Mouse (Mus musculus) forebrain, postnatal 0 days (tissue): ENCODE measurements at regions not wholly inside any gene's neighbourhood (a gene's known extent, or its start where the extent isn't known, plus 50 kb on each side); places are given as distances from the start of the nearest gene placed in this dataset.

ENCODE experiments used
- ATAC-seq: fragments of 200-750 bp; cut with Nextera tagmentation; 2 replicates; pipeline ENCODE4 v1.8.0; 2017; ENCODE audit warnings: mild to moderate bottlenecking, moderate library complexity
- DNase-seq: peaks from one replicate; pipeline ENCODE4 v3.0.0-alpha.2; 2015
- H3K27ac ChIP-seq: fragments of 300-500 bp; sonication (generic); 2 replicates; pipeline ENCODE4 v1.5.1; 2014; ENCODE audit warnings: low read depth, mild to moderate bottlenecking, antibody characterized with exemption, low read length, moderate library complexity, mixed read lengths
- H3K27me3 ChIP-seq: fragments of 300-500 bp; sonication (generic); 2 replicates; pipeline ENCODE4 v1.6.1; 2014; ENCODE audit warnings: mild to moderate bottlenecking, low read length, mixed read lengths; ENCODE audit not compliant: insufficient read depth
- H3K36me3 ChIP-seq: fragments of 300-500 bp; sonication (generic); 2 replicates; pipeline ENCODE4 v1.6.1; 2014; ENCODE audit warnings: mild to moderate bottlenecking, moderate library complexity; ENCODE audit not compliant: insufficient read depth
- H3K4me1 ChIP-seq: fragments of 300-500 bp; sonication (generic); 2 replicates; pipeline ENCODE4 v1.6.1; 2014; ENCODE audit warnings: antibody characterized with exemption; ENCODE audit not compliant: insufficient read depth
- H3K4me2 ChIP-seq: fragments of 300-500 bp; sonication (generic); 2 replicates; pipeline ENCODE4 v1.6.1; 2014; ENCODE audit warnings: low read depth, mild to moderate bottlenecking, moderate library complexity
- H3K4me3 ChIP-seq: fragments of 300-500 bp; sonication (generic); 2 replicates; pipeline ENCODE4 v1.5.1; 2014; ENCODE audit warnings: low read depth, low read length, mixed read lengths
- H3K9ac ChIP-seq: fragments of 300-500 bp; sonication (generic); 2 replicates; pipeline ENCODE4 v1.6.1; 2014; ENCODE audit warnings: mild to moderate bottlenecking
- H3K9me3 ChIP-seq: fragments of 300-500 bp; sonication (generic); 2 replicates; pipeline ENCODE4 v1.6.1; 2016; ENCODE audit warnings: low read length
- CTCF ChIP-seq: sonication (generic); IDR thresholded peaks from 2 replicates; pipeline ENCODE4 v1.5.1; 2016; ENCODE audit warnings: antibody characterized with exemption, control low read depth, low read depth
- WGBS: fragments of 180-500 bp; shearing (Covaris S2); extraction: QIAGEN DNeasy Blood & Tissue Kit; methylation state at CpG from one replicate; pipeline ENCODE4 v1.1.7; 2014; 5-methylcytosine and 5-hydroxymethylcytosine counted together

- H3K9ac ChIP-seq: no peak overlapping the region; the same call in 1 of the 2 replicates
Measured at GRCm38 (mm10) chr3:149184136-149184551, 193.8 kb upstream of the Adgrl2 start.

GRCm38 (mm10) chr3:149182095-149182494, 191.7 kb upstream of the Adgrl2 start:
- Histone ChIP-seq H3K4me3 (no peak overlapping the region), H3K36me3 (no peaks in the 10 kb centered on the region), H3K9ac (no peak overlapping the region), H3K27ac (no peak overlapping the region), H3K4me2 (no peak overlapping the region), H3K9me3 (no peaks in the 10 kb centered on the region), H3K4me1 (no peaks in the 10 kb centered on the region; the same call in 1 of the 2 replicates), H3K27me3 (0 out of 2 replicates have a peak, but pooled peaks cover 4% of the 10 kb centered on the region)
- TF ChIP-seq CTCF: no peak
- ATAC-seq (no peak), DNase-seq (no peak)
- 79% methylated on average over 5 of the region's 5 CpGs for WGBS

More at GRCm38 (mm10) chr3:149184136-149184551, 193.8 kb upstream of the Adgrl2 start:
- no peak for TF ChIP-seq CTCF
- H3K4me1 ChIP-seq: no peaks in the 10 kb centered on the region; the same call in 1 of the 2 replicates
- DNase-seq: no peak
- 19% methylated on average over 12 of the region's 12 CpGs for WGBS
- no peak overlapping the region for H3K4me3 ChIP-seq
- no peaks in the 10 kb centered on the region for H3K36me3 ChIP-seq
- no peaks in the 10 kb centered on the region for H3K9me3 ChIP-seq
- ATAC-seq: no peak; the same call in 1 of the 2 replicates
- no peak overlapping the region for H3K27ac ChIP-seq
- 0 out of 2 replicates have a peak, but pooled peaks cover 4% of the 10 kb centered on the region for H3K27me3 ChIP-seq
- peak overlapping the region; percentile 17; the same call in 1 of the 2 replicates for H3K4me2 ChIP-seq

GRCm38 (mm10) chr3:149180129-149180528, 189.8 kb upstream of the Adgrl2 start:
- no peak for ATAC-seq
- Histone ChIP-seq H3K9ac (no peak overlapping the region), H3K4me2 (no peak overlapping the region), H3K27me3 (0 out of 2 replicates have a peak, but pooled peaks cover 4% of the 10 kb centered on the region), H3K27ac (no peak overlapping the region), H3K9me3 (no peaks in the 10 kb centered on the region), H3K4me3 (no peak overlapping the region), H3K4me1 (peaks cover 2% of the 10 kb centered on the region; the same call in 1 of the 2 replicates), H3K36me3 (no peaks in the 10 kb centered on the region)
- no peak for TF ChIP-seq CTCF
- 17% methylated on average over 8 of the region's 8 CpGs for WGBS
- DNase-seq: no peak

GRCm38 (mm10) chr3:149179486-149180116, 189.2 kb upstream of the Adgrl2 start:
- Histone ChIP-seq H3K36me3 (no peaks in the 10 kb centered on the region), H3K27ac (no peak overlapping the region), H3K4me2 (no peak overlapping the region), H3K9ac (no peak overlapping the region), H3K27me3 (0 out of 2 replicates have a peak, but pooled peaks cover 4% of the 10 kb centered on the region), H3K4me1 (peaks cover 5% of the 10 kb centered on the region; the same call in 1 of the 2 replicates), H3K4me3 (no peak overlapping the region), H3K9me3 (no peaks in the 10 kb centered on the region)
- 48% methylated on average over 11 of the region's 11 CpGs for WGBS
- no peak for TF ChIP-seq CTCF
- DNase-seq (no peak), ATAC-seq (no peak)

- H3K4me1 ChIP-seq: peaks cover 5% of the 10 kb centered on the region; the same call in 1 of the 2 replicates
- H3K4me2 ChIP-seq: no peak overlapping the region
- ATAC-seq (no peak), DNase-seq (no peak)
- H3K4me3 ChIP-seq: no peak overlapping the region
- H3K9ac ChIP-seq: no peak overlapping the region
- H3K27ac ChIP-seq: no peak overlapping the region
- WGBS: 97% methylated on average over 3 of the region's 3 CpGs
- no peaks in the 10 kb centered on the region for H3K36me3 ChIP-seq
- 0 out of 2 replicates have a peak, but pooled peaks cover 4% of the 10 kb centered on the region for H3K27me3 ChIP-seq
- TF ChIP-seq CTCF: no peak
- H3K9me3 ChIP-seq: no peaks in the 10 kb centered on the region
Measured at GRCm38 (mm10) chr3:149178891-149179290, 188.5 kb upstream of the Adgrl2 start.

- DNase-seq: peak; percentile 77
- TF ChIP-seq CTCF: no peak
- 68% methylated on average over 11 of the region's 11 CpGs for WGBS
Measured at GRCm38 (mm10) chr3:149174689-149175390, 184.5 kb upstream of the Adgrl2 start.

GRCm38 (mm10) chr3:149173537-149173936, 183.2 kb upstream of the Adgrl2 start:
- no peak for TF ChIP-seq CTCF
- Histone ChIP-seq H3K9ac (no peak overlapping the region), H3K27ac (no peak overlapping the region), H3K36me3 (no peaks in the 10 kb centered on the region), H3K9me3 (no peaks in the 10 kb centered on the region), H3K4me2 (no peak overlapping the region), H3K4me3 (no peak overlapping the region), H3K4me1 (0 out of 2 replicates have a peak, but pooled peaks cover 5% of the 10 kb centered on the region), H3K27me3 (no peaks in the 10 kb centered on the region)
- DNase-seq (no peak), ATAC-seq (no peak)
- 49% methylated on average over 10 of the region's 10 CpGs for WGBS

More at GRCm38 (mm10) chr3:149174689-149175390, 184.5 kb upstream of the Adgrl2 start:
- 0 out of 2 replicates have a peak, but pooled peaks cover 5% of the 10 kb centered on the region for H3K4me1 ChIP-seq
- no peak overlapping the region for H3K9ac ChIP-seq
- H3K27me3 ChIP-seq: 0 out of 2 replicates have a peak, but pooled peaks cover 4% of the 10 kb centered on the region
- H3K36me3 ChIP-seq: no peaks in the 10 kb centered on the region
- ATAC-seq: peak; percentile 64; the same call in 1 of the 2 replicates
- no peaks in the 10 kb centered on the region for H3K9me3 ChIP-seq
- H3K4me3 ChIP-seq: no peak overlapping the region
- H3K27ac ChIP-seq: no peak overlapping the region
- H3K4me2 ChIP-seq: no peak overlapping the region
